Mouse (Mus musculus) left cerebral cortex, postnatal 14 days (tissue): ENCODE measurements around the gene S100pbp. TPM values are rescaled to one million over a fixed set of nuclear protein-coding genes. Genes with fewer than 3 reads are reported as not detected.

Source experiments
- DNase-seq, 2 experiments: peaks; one replicate each; pipeline ENCODE4 v3.0.0; 2021 to 2022; ENCODE audit warnings: low spot score in 2 of 2, mixed read lengths in 1 of 2
- intact Hi-C: fragments of 180-260 bp; cut with DNase I; formaldehyde crosslinking; loops from one replicate; pipeline ENCODE4 v1.15.1; 2025
- total RNA-seq, 2 experiments: library from RNA; stranded (reverse); gene quantifications; 2 replicates each; pipeline ENCODE4 v1.2.3; 2021

The S100pbp gene
- total RNA-seq, 2 experiments from 2014 or later = 35.3 to 35.5 TPM

DNA sequence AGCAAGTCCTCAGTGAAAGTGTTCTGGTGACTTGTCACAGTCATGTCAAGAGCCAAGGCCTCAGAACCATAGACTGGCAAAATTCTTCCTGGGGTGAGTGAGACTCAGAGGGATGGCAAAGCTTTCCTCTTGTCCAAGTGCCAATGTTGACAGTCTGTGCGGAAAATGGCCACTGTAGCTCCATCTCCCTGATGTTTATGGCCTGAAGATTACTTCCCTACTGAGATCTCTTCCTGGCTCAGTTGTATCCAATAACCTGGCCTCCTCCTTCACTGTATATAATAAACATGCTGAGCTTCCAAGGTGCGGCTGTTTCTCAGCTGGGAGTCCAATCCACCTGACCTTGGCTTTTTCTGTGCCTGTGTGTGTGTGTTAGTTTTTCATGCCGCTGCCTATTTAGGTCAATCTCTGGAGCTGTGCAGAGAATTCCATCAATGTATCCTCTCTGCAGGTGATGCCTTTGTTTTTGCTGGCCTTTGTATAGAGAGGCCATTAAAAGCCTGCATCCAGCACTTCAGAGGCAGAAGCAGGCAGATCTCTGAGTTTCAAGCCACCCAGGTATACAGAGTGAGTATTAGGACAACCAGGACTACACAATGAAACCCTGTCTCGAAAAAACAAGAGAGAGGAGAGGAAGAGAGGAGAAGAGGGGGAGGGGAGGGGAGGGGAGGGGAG lies 27.8 kb downstream of the S100pbp start:
- intact Hi-C loops = no loop called here
- no peak for DNase-seq

DNA sequence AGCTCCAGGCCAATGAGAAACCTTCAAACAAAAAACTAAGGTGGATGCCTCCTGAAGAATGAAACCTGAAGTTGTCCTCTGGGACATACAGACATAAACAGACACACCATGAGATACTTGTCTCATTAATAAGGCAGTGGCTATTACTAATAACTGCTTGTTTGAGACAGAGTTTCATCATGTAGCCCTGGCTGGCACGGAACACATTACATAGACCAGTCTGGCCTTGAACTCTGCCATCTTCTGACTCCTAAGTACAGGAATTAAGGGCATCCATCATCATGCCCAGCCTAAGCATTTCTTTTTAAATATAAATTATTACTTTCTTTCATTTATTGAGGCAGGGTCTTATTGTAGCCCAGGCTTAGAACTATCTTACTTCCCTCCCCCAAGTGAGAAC lies 28.5 kb downstream of the S100pbp start:
- no peak for DNase-seq
- intact Hi-C loops = no loop called here

DNA sequence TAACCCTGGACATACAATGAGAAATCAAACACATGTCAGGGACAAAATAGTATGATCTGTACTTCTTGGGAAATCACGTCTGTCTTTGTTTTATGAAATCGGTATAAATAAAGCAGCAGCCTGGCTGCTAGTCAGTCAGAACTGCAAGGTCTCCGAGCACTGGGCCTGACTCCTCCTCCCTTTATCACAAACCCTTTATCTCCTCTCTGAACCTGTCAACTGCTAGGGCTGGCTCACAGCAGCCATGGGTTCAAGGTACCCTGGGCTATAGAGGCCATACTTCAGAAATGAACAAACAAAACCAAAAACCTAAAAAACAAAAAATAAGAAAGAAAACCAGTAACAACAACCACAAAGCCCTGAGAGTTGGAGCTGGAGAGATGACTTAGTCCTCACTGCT lies 31.0 kb downstream of the S100pbp start:
- no peak for DNase-seq
- intact Hi-C loops = no loop called here

DNA sequence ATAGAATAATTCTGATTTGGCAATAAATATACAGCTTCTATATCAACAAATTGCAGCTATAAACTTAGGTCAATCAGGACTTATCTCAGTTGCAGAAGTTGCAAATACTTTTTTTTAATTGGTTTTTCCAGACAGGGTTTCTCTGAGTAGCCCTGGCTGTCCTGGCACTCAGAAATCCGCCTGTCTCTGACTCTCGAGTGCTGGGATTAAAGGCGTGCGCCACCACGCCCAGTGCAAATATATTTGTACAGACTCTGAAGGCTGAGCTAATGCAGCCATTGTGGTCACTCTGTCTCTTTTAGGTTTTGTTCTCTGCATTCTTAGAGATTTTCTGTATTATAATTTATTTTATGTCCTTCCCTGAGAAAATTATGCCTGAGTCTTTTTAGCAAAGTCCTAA lies 32.0 kb downstream of the S100pbp start:
- intact Hi-C loops = no loop called here
- no peak for DNase-seq

DNA sequence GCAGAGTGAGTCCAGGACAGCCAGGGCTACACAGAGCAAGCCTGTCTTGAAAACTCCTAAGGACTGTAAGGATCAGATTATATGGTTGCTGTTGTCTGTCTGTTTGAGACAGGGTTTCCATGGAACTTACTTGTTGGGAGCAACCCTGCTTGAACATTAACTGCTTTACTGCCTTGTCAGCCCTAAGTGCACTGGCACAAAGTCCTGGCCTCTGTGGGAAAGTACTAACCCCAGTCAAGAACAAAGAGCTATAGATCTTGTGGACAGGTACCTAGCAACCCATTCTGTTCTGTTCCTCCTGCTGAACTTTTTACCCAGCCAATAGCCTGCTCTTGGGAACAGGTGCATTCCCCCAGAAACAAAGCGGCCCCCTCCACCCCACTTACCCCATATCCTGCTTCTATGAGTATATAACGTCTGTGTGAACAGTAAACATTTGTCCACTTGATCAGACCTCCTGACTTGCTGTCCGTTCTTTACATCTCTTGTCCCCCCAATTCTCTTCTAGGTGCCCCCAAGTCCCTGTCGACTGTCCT lies 38.2 kb downstream of the S100pbp start:
- DNase-seq = no peak
- intact Hi-C loops = no loop called here

DNA sequence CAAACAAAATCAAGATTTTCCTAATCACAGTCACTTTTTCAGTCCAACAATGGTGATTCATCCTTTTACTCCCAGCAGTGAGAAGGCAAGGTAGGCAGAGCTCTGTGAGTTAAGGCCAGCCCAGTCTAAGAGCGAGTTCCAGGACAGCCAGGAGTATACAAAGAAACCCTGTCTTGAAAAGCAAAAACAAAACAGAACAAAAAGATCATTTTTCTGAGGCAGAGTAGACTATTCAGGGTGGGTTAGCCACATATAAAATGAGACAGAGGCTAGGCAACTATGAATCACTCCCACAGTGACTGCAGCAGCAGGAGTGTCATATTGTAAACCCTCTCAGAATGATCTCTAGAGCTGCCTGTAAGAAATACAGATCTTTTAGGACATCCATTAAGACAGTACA lies 40.2 kb downstream of the S100pbp start:
- DNase-seq = no peak
- intact Hi-C loops = no loop called here

DNA sequence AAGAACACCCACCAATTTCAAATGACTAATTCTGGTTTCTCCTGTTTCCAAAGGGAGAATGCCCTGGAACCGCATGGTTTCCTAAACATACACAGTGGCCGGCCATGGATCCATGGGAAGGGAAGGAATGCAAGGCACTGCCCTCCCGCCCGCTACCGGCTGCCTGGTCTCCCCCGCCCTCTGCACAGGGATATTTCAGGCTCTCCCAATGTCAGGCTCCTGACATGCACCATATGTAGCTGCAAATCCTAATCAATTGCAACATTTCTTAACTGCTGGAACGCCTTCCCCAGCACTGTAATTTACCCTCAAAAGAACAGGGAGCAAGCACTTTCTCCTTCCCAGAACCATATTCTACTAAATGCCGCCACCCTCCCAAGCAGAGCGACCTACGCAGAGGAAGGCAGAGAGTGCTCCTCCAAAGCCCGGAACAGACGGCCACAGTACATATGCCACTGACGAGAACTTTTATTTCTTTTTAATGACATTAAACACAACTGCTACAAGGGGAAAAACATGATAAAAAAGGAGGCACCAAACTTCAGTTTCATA lies 41.9 kb downstream of the S100pbp start:
- DNase-seq = no peak
- intact Hi-C loops = no loop called here

DNA sequence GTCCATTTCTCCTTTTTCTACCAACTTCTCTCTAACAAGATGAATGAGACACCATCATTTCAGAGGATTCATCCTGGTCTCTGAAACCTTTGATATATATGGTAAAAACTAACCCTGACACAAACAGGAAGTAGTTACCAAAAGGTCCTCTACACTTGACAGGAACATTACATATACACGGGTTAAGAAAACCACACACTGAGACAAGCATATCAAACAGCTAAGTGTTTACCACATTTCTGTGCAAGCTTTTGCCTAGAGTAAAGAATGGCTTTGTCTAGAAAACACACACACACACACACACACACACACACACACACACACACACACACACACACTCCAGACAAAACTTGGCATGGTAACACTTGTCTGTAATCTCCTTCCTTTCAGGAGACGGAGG lies 43.1 kb downstream of the S100pbp start:
- intact Hi-C loops = no loop called here
- DNase-seq = no peak

DNA sequence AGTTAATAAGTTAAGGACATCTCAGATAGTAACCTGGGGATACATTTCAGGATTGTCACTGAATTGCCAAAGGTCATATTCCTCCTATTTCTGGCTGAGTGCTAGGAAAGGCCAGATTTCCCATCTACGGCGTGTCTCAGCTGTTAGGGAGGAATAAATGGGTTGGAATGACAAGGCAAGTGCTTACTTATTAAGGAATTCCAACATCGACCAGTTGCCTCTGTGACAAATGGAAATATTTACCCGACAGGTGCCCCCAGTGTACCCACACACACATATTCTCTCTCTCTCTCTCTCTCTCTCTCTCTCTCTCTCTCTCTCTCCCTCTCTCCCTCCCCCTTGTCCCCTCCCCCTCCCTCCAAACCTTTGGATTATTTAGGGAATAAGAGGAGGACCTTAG lies 43.6 kb downstream of the S100pbp start:
- intact Hi-C loops = no loop called here

DNA sequence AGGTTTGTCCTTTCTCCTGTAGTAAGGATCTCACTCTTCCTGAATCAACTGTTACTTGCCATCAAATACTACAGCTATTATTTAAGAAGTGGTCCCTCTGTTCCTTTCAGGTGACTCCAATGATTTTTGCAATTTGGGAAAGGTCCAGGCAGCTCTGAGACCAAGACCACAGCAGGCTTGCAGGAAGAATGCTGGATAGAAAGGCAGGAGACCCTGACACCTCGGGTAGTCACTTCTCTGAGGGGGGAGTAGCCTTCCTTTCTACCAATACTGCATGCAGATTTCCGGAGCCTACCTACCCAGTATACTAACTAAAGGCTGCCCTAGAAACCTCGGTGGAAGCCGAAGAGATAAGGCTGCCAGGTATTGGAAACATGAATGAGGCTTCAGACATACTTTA lies 44.1 kb downstream of the S100pbp start:
- intact Hi-C loops = no loop called here
- no peak for DNase-seq

More for the DNA sequence above, 43.6 kb downstream of the S100pbp start:
- no peak for DNase-seq

DNA sequence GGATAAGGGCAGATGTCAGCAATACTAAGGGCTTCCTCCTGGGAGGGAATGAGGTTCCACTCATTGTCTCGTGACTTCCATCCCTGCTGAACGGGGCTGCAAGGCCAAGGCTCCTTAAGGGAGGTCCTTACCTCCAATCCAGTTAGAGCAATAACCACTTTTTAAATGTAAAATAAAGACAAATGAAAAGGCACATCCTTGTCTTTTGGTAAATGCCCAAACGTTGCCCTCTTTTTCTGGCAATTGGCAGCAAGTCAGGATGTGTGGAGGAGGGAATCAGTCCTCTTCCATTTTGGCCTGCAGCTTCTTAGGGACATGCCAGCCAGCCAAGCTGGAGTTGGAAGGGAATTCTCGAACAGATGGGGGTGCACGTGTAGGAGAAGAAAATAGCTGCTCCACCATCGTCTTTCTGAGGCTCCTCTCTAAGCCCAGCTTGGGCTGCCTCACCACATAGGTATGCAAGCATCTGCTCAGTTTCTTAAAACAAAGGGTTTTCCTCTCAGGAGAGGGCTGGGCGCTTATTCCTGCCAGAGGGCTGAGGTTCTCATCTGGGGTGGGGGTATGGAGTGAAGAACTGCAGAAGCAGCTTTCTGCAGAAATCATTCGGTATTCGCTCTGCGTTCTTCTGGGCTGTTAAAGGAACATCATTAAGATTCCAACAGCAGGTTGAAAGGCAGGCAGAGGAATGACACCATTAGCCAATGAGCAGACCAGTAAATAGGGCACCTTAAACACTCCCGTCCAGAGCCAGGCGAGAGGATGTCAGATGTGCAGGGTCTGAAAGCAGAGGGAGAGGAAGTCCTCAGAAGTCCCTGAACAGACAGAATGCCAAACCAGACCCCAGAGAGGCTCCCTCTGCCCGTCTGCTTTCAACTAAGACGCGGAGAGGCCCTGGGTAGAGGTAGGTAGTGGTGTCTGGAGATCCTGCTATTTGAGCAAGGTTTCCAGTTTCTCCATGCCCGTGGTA lies 44.8 kb downstream of the S100pbp start:
- intact Hi-C loops = no loop called here
- DNase-seq = peak; percentile 86 to 90

DNA sequence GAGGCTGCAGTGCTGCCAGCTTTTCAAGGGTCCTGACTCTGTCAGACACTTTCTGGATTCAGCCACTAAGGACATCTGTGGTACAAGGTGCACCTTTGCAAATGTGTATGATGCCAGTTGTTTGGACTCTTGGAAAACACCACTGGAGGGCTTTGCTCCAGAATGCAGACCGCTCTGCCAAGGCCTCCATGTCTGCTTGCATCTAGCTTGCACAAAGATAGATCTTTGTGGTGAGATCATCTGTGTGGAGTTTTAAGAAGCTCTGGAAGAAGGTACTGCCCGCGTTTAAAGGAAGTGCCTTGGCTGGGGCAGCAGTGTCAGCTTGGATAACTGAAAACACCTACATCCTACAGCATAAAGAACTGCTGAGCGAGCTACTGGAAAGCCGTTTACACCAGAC lies 46.0 kb downstream of the S100pbp start:
- intact Hi-C loops = no loop called here
- DNase-seq = no peak

DNA sequence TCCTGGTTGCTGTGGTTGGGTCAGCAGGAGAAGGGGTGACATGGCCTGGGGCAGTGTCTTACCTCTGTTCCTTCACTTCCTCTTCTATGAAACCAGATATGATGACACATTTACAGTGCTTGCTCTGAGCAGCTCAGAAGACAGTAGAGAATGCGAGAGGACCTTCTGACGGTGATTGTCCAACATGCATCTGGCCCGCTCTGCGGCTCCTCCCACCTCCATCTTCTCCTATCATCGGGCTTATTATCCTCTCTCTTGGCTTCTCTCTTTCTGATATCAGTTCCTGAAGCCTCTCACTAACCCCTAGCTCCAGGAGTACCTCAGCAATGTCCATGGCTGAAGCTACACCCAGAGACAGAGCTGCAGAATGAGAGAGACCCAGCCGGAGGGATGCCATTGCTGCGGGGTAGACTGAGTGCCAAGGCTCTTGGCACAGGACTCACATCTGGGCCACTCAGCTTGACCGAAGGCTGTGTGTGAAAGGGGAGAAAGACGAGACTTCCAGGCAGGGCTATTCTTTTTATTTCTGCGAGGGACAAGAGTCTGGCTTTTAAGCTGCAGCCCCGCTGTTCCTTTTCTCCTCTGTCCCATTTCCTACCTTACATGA lies 47.0 kb downstream of the S100pbp start:
- intact Hi-C loops = no loop called here
- DNase-seq = no peak

DNA sequence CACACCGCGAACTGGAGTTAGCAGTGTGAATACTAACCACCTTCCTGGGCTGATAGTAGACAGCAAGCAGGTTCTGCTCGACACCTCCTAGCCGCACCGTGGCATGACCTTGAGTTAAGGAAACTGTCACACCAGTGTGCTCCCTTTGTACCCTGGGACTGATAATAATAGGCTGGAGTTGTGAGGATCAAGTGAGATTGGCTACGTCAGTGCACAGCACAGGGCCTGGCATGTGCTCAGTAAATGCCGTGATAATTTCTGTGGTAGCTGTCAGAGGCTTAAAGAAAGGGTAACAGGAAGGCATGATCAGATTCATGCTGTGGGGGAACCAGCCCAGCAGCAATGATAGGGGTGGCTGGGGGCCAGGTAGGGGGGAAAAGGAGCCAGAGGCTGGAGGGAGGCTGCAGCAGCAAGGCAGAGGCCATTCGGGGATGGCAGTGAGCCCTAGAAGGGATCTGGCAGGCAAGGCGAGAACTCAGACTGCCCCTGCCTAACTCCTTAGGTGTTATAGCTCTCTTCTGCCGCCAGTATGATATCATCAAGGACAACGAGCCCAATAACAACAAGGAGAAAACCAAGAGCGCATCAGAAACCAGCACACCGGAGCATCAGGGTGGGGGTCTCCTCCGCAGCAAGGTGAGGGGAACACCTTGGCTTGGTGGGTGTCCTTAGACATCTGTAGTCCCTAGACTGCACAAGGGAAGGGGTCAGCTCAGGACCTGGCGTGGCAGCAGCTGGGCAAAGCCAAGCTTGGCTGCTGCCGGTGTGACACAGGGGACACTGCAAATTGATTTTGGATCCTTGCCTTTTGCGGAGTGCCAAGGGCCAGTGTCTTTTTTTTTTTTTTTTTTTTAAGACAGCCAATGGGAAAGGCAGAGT lies 47.7 kb downstream of the S100pbp start:
- no peak for DNase-seq
- intact Hi-C loops = no loop called here

DNA sequence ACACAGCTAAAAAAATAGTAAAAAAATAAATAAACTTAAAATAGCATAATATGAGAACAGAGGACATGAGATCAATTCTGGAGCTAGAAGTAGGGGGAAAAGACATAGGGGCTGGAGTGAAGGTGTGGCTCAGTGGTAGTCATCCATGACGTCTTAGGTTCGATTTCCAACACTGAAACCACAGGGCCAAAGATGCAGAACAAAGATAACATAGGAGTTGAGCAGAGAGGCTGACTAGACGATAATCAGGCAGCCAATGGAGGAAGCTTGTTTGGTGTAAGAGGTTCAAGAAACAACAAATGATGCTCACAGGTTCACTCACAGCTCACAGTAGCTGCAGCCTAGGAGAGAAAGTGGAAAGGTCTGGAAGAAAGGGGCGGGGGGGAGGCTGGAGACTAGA lies 48.7 kb downstream of the S100pbp start:
- DNase-seq = no peak
- intact Hi-C loops = no loop called here

DNA sequence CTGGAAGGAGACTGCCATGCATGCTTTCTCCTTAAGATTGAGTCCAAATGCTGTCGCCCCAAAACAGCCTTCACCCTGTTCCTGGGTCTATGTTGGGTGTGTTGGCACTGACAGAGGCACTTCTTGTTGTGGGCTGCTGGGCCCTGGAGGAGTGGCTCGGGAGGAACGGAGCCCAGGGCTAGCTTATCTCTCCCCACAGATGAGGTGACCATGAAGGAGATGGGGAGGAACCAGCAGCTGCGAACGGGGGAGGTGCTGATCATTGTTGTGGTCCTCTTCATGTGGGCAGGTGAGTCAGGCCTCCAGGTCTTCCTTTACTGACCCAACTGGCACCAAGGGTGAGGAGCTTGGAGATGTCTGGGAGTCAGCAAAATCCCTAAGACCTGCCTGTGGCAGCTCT lies 49.9 kb downstream of the S100pbp start:
- intact Hi-C loops = loop anchor here (10.0 kb wide), 1 partner anchor 45 kb away; the partner anchor contains the start of genes S100pbp and Yars
- no peak for DNase-seq

DNA sequence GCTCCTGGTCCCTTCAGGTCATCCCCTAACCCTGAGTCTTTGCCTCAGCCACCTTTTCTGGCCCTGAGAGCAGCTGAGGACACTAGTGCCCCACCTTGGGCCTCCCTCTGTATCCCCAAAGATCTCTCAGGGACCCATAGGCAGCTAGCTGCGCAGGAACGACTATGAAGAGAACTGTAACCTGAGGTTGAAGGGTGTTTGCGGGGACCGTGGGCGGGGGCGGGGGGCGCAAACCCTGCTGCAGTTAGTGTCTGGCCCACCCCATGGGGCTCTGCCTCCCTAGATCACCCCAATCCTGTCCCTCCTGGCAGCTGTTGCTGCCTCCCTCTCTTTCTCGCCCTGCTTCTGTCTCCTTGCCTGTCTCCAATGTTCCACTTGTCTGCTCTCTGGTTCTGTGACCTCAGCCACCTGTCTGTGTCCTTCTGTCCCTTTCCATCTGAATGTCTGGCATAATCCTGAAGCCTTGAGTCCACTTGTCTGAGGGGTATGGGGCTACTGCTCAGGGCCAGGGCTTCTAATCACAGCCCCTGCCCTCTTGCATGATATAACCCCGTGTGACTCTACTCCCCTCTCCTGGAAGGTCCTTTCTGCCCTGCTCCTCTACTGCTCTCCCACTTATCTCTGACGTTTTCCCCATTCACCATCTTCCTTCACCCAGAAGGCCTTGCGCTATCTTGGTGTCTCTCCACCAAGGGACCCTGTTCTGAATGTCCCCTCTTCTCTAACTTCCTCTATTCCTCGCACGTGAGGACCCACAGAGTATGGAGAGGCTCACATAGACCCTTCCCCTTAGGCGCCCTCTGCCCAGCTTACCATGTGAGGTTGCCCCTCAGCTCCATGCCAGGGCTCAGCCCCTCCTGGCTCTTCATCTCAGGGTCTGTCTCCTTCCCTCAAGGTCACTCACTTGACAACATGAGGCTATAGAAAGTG lies 51.9 kb downstream of the S100pbp start:
- intact Hi-C loops = loop anchor here (10.0 kb wide), 1 partner anchor 47 kb away; the partner anchor contains the start of genes S100pbp and Yars
- DNase-seq = no peak
